Mouse (Mus musculus) cerebellum, postnatal 25 days (tissue): ENCODE data around the gene Vars.
"Not testable (repeated sequence)": the region's sequence is repeated elsewhere in the genome, so short reads cannot be mapped to it uniquely, and the experiment has no call there.

Source experiments
- DNase-seq, 2 experiments: peaks; one replicate each; pipeline ENCODE4 v3.0.0; 2021; ENCODE audit warnings: mixed read lengths in 2 of 2

Vars gene

DNA sequence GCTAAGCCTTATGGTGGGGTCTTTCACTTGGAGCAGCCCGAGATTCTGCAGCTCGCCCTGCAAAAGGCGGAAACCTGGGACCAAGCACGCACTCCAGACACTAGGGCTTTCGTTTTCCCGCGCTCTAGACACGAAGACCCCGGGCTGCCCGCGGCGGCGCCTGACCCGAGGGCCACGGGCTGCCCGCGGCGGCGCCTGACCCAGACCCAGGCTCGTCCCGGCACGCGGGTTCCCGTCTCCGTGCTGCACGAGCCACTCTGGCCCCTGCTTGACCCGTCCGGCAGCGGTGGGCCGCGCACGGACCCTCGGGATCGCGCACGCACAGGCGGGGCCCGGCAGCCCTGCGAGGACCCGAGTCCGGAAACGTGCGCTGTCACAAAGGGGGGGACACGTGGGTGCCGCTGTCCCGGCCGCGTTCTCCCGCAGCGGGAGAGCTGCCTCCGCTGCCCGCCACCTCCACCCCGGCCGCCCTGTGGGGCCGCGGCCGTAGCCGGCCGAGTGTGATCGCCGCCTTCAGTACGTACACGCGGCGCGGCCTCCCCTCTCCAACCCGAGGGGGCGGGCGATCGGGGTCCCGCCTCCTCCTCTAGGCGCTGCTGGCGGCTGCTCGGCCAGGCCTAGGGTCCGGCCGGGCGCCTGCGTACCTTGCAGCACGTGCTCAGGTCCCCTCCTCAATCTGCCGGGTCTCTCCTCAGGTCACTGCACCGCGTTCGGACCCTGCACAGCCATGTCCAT, at the start of gene Vars:
TSS of gene Vars (plus strand) at position 271 of the 735 bp plus-strand sequence.
- DNase-seq, result peak; percentile 90

- DNase-seq, result no peak
These were observed 49.0 kb upstream of the Vars start for GRCm38 (mm10) chr17:34951636-34952377.

DNA sequence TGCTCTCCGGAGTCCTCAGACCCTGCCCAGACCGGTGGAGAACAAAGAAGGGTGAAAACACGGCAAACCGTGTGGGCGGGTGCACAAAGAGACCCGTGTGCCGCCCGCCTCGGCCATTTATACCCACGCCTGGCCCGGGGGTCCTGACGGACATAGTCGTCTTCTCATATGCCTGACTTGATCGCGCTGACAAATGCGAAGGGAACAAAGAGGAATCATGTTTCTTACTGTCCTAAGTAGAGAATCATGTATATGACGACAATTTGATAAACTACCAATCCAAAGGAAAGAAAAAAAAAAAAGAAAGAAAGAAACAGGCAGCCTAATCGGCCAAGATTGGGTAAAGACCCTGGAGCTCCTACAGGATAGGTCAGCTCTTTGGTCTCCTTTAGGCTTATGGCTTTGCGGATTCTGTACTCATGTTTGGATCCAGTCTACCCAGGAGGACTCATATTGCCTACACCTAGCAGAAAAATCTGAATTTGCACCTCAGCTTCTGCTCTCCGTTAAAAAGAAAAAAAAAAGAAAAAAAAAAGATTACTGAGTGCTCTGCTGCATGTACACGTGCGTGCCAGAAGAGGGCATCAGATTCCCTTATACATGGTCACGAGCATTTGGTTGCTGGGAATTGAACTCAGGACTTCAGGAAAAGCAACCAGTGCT, 48.3 kb upstream of the Vars start:
- DNase-seq, result peak; percentile 83 to 87

DNA sequence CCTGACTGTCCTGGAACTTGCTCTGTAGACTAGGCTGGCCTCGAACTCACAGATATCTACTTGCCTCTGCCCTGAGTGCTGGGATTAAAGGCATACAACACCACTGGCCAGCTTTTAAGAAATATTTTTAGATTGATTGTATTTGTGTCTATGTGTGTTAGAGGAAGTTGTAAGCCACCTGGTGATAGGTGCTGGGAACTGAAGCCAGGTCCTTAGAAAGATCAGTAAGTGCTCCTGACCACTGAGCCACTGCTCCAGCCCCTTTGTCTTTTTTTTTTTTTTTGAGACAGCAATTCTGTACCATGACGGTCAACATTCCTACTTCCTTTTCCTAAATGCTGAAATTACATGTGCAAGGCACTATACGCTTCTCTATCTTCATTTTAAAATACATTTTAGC, 47.5 kb upstream of the Vars start:
- no peak for DNase-seq

- DNase-seq, result no peak
These were observed 46.9 kb upstream of the Vars start for GRCm38 (mm10) chr17:34953904-34954303.

DNA sequence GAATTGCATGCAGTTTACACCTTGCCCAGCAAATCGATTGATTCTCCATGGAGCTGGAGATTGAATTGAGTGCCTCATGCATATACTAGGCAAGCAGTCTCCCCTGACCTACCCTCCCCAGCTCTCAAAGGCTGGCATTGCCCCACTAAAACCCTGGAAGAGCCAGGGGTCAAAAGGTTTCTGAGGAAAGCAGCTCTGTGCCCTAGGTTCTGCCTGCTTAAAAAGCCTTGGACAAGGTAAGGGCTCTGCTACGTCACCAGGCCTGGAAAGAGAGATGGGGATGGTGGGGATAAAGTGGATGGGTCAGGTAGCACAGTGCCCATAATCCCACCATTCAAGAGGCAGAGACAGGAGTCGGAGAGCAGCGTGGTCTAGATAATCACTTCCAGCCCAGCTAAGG, 46.0 kb upstream of the Vars start:
- DNase-seq, result no peak

GRCm38 (mm10) chr17:34955884-34956283, 44.9 kb upstream of the Vars start:
- DNase-seq, result no peak

DNA sequence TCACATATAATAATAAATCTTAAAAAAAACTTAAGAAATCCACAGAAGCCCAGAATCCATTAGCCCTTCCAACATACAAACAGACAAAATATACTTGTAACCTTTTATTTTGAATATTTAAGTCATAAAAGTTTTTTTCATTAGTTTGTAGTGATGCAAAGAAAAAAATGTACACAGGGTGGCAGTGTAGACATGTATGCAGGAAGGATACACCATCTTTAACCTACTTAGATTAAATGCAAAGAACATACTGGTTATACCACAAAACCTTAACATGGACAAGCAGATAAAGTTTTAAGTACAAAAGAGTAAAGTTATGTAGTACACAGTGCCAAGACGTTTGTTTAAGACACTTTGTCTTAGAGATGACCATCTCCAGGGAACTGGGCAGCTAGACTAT, 44.4 kb upstream of the Vars start:
- no peak for DNase-seq

GRCm38 (mm10) chr17:34957291-34957690, 43.5 kb upstream of the Vars start:
- not testable (repeated sequence) for DNase-seq

GRCm38 (mm10) chr17:34957966-34958365, 42.8 kb upstream of the Vars start:
- DNase-seq, result not testable (repeated sequence)

GRCm38 (mm10) chr17:34958734-34959129, 42.1 kb upstream of the Vars start:
- peak in 1 of 2 experiments; percentile 46 for DNase-seq

- DNase-seq, result peak; percentile 84 to 91
These were observed 41.5 kb upstream of the Vars start, which contains the start of gene Hspa1b for GRCm38 (mm10) chr17:34959130-34959778. Gene Hspa1b, minus strand, starts transcription at chr17:34959238.

DNA sequence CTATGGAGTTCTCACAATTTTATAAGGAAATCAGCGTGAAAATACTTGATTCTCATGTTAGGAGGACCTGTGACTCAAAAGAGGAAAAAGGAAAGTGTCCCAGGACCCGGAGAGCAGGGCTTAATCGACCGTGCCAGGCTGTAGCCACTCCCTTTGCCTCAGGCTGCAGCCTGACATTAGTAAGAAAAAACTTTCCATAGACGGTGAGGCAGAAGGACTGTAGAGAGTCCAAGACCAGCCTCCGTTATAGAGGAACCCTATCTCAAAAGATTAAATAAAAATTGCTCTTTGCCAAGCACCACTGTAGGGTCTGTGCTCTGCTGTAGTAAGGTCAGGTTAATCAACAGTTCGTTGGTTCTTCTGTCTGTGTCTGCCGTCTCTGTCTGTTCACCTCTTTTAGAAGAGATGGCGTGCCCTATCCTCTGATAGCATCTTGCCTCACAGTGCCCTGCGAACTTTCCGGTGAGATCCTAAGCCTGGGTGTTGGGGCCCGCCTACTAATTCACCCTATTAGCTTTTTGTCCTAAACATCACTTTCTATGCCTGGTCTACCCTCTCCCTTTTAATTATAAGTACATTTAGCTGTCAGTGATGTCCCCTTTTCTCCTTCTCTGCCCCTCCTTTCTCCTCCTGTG, 40.8 kb upstream of the Vars start:
- DNase-seq, result no peak

DNA sequence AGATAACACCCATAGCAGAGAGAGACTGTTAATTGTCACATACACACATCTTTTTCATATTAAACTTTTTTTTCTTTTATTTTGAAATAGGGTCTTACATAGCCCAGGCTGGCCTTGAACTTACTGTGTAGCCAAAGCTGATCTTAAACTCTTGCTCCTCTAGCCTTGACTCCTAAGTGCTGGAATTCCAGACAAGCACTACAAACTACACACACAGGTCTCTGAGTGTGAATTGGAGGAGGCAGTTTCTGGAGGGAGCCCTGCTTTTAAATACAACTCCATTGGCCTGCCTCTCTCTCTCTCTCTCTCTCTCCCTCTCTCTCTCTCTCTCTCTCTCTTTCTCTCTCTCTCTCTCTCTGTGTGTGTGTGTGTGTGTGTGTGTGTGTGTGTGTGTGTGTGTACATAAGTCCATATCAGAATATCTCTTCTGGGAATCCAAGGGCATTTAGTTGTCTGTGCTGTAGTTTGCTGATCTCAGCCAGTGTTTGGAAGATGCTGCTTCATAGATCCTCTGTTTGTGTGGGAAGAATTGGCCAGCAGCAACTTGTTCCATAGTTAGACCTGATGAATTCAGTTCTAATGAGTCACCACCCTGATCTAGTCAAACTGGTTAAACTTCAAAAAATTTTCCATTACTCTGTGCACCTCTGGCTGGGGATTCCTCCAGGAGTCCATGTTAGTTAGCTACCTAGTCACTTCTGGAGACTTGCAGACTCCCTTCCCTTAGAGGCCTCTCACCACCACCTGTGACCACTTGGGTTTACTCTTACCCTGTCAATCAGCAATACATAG, 39.9 kb upstream of the Vars start:
- no peak for DNase-seq

DNA sequence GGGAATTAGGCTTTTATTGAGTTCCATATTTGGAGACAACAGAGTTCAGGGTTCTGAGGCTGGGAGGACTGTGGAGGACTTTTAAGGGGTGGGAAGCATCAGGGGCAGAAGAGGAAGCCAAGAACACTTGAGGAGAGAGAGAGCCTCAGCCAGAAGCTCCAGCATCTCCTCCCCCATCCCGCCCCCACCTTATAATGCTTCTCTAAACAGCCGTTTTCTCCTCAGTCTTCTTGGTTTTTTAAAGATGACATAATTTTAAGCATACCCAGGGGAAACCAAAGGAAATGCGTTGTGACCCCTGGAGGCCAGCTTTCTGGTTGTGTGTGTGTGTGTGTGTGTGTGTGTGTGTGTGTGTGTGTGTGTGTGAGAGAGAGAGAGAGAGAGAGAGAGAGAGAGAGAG, 38.7 kb upstream of the Vars start:
- no peak for DNase-seq

DNA sequence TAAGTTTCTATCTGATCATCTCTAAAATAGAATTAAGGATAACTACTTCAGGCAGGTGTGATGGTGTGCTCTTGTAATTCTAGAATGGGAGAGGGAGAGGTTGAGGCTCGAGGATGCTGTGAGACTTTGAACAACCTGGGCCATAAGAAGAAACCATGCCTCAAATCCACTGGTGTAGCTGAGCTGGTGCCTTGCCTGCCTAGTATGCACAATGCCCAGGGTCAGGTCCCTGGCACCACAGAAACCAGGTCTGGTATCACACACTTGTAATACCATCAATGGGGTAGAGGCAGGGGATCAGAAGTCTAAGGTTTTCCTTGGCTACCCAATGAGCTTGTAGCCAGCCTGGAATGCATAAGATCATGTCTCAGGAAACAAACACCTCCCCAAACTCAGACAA, 37.9 kb upstream of the Vars start:
- no peak for DNase-seq

GRCm38 (mm10) chr17:34964640-34965049, 36.1 kb upstream of the Vars start:
- DNase-seq, result no peak

GRCm38 (mm10) chr17:34965627-34966026, 35.2 kb upstream of the Vars start:
- DNase-seq, result no peak

DNA sequence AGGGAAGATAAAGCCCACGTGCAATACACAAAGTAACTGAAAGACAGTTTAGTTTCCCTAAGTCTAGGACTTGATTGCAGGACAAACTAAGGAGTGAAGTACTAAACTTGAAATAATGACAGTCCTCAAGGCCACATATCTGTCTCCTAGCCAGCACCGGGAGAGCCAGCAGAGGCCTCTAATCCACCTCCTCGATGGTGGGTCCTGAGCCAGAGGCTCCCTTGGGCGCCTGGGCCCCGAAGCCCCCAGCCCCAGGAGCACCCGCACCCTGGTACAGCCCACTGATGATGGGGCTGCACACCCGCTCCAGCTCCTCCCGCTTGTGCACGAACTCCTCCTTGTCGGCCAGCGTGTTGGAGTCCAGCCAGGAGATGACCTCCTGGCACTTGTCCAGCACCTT, 31.0 kb upstream of the Vars start, which contains the start of gene Gm20481:
TSS of gene Gm20481 (plus strand) at position 91 of the 400 bp plus-strand sequence.
- not testable (repeated sequence) for DNase-seq

- not testable (repeated sequence) for DNase-seq
These were observed 29.9 kb upstream of the Vars start for GRCm38 (mm10) chr17:34970850-34971249.

GRCm38 (mm10) chr17:34971694-34972068, 29.1 kb upstream of the Vars start:
- DNase-seq, result peak in 1 of 2 experiments; percentile 33
